Mouse (Mus musculus): ENCODE results near the gene Usp17le.
"Not testable (repeated sequence)": the region's sequence is repeated elsewhere in the genome, so short reads cannot be mapped to it uniquely, and the experiment has no call there.

Usp17le gene

DNA sequence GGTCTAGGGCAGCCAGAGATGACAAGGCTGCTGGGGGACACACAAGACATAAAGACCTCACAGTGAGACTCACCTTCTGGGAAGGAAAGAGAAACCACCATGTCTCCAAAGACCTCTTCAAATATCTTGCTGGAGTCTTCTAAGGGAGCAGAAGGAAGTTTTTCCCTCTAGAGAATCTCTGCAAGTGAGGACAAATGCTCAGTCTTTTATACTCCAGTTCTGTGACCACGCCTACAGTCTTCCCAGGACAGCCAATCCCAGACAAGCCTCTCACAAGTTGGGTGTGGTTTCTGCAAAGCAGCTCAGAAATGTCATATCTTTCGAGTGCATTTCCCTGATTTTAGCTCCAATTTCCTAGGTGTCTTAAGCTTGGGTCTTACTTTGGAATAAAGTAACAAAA is at the start of gene Usp17le:
TSS of gene Usp17le (minus strand) at position 101 of the 400 bp plus-strand sequence.
- not testable (repeated sequence) for DNase-seq

DNA sequence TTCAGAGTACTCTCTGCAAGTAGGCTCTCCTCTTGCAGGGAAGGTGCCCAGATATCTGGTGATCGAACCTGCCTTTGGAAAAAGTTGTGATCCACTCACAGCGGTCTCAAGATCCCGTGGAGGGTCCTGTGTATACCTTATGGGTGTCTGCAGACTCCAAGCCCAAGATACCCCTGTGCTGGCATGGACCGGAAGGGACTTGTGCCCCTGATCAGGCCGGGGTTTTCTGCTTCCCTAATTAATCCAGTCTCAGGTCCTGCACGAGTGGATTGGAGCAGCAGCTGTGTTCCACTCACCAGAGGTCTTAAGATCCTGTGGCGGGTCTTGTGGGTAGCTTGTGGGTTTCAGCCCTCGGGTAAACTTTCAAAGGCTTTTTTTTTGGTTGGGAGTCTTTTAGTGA is 33.1 kb upstream of the Usp17le start:
- DNase-seq, result not testable (repeated sequence)

DNA sequence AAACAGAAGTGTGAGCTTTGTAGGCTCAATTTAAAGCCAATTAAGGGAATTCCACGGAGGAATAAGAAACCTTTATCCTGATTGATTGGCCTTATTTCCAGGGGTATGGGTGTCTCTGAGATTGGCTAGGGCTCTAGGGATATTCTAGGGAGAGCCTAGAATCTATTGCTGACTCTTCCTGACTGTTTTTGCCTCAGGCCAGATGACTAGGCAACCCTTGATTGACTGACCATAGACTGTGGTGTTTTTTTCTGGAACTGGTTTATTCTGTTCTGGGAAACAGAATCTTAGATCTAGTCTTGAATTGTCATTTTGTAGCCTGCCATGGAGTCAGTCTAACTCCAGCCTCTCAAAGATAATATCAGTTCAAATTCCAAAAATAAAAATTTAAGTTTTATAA is 13.5 kb upstream of the Usp17le start:
- DNase-seq, result no peak

Data from right cerebral cortex, postnatal 14 days (tissue).